Mouse (Mus musculus) forebrain, embryonic 14.5 days (tissue): ENCODE measurements around the gene Fancf. TPM values are rescaled to one million over a fixed set of nuclear protein-coding genes. Genes with fewer than 3 reads are reported as not detected.

ENCODE experiments used
- ATAC-seq: fragments of 200-750 bp; cut with Nextera tagmentation; 2 replicates; pipeline ENCODE4 v1.8.0; 2017; ENCODE audit warnings: mild to moderate bottlenecking, moderate library complexity
- DNase-seq: peaks from one replicate; pipeline ENCODE4 v3.0.0-alpha.2; 2015; ENCODE audit warnings: low spot score
- H3K27ac ChIP-seq: fragments of 300-500 bp; sonication (generic); 2 replicates; pipeline ENCODE4 v1.5.1; 2014; ENCODE audit warnings: low read depth, mild to moderate bottlenecking, control low read depth, low read length, moderate library complexity
- H3K27me3 ChIP-seq: fragments of 300-500 bp; sonication (generic); replicated peaks from 2 replicates; pipeline ENCODE4 v1.6.1; 2014; ENCODE audit warnings: low read length, control low read depth, mixed read lengths; ENCODE audit not compliant: control insufficient read depth, insufficient read depth
- H3K36me3 ChIP-seq: fragments of 300-500 bp; sonication (generic); 2 replicates; pipeline ENCODE4 v1.6.1; 2014; ENCODE audit warnings: low read length, control low read depth; ENCODE audit not compliant: control insufficient read depth, insufficient read depth
- H3K4me1 ChIP-seq: fragments of 300-500 bp; sonication (generic); 2 replicates; pipeline ENCODE4 v1.6.1; 2014; ENCODE audit warnings: antibody characterized with exemption, low read length, control low read depth; ENCODE audit not compliant: control insufficient read depth, insufficient read depth
- H3K4me2 ChIP-seq: fragments of 300-500 bp; sonication (generic); 2 replicates; pipeline ENCODE4 v1.6.1; 2014; ENCODE audit warnings: mild to moderate bottlenecking, control low read depth, low read length
- H3K4me3 ChIP-seq: fragments of 300-500 bp; sonication (generic); 2 replicates; pipeline ENCODE4 v1.5.1; 2014; ENCODE audit warnings: low read depth, low read length, control low read depth
- H3K9ac ChIP-seq: fragments of 300-500 bp; sonication (generic); 2 replicates; pipeline ENCODE4 v1.6.1; 2014; ENCODE audit warnings: mild to moderate bottlenecking, low read length, control low read depth, moderate library complexity
- H3K9me3 ChIP-seq: fragments of 300-500 bp; sonication (generic); replicated peaks from 2 replicates; pipeline ENCODE4 v1.6.1; 2016; ENCODE audit warnings: low read length, control low read depth, mixed read lengths; ENCODE audit not compliant: control insufficient read depth
- WGBS: fragments of 180-500 bp; shearing (Covaris S2); extraction: QIAGEN DNeasy Blood & Tissue Kit; methylation state at CpG from one replicate; pipeline ENCODE4 v1.1.7; 2014; 5-methylcytosine and 5-hydroxymethylcytosine counted together
- polyA plus RNA-seq: library from polyadenylated mRNA; unstranded; fragments of >200 nt; fragmentation: Nextera tagmentation; extraction: Ambion mirVana; gene quantifications from 2 replicates; pipeline ENCODE4 v1.2.1, GENCODE M21; 2014

The Fancf gene
- polyA plus RNA-seq = 6.4 and 7.3 TPM in 2 replicates

DNA sequence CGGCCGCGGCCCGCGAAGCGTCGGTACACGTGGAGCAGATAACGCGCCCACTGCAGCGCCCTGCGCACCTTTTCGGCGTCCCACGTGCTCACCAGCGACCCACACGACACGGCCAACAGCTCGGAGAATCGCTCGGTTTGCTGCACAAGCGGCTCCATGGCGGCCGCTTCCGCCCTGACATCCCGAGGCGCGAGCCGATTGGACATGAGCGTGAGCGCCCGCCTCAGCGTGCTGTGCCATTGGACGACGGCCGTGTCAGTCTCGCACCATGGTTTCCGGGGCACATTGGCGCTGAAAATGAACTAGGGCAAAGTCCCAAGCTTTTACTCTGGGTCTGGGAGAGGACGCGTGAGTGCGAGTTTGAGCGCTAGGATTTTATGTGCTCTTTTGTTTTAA is at the start of gene Fancf:
Gene Fancf, minus strand, starts transcription at position 171 of the 396 bp plus-strand sequence.
- under 1% methylated on average over 43 of the region's 43 CpGs for WGBS
- Histone ChIP-seq H3K4me2 (peak within 1 kb of the TSS; percentile 71), H3K4me3 (peak within 1 kb of the TSS; percentile 70), H3K9ac (peak within 1 kb of the TSS; percentile 83), H3K27ac (peak within 1 kb of the TSS; percentile 98), H3K27me3 (no peaks in the 10 kb centered on the region), H3K4me1 (peaks cover 16% of the 10 kb centered on the region), H3K36me3 (peaks cover 2% of the 10 kb centered on the region; the same call in 1 of the 2 replicates), H3K9me3 (no peaks in the 10 kb centered on the region)
- DNase-seq = peak; percentile 98
- ATAC-seq = peak; percentile 99

DNA sequence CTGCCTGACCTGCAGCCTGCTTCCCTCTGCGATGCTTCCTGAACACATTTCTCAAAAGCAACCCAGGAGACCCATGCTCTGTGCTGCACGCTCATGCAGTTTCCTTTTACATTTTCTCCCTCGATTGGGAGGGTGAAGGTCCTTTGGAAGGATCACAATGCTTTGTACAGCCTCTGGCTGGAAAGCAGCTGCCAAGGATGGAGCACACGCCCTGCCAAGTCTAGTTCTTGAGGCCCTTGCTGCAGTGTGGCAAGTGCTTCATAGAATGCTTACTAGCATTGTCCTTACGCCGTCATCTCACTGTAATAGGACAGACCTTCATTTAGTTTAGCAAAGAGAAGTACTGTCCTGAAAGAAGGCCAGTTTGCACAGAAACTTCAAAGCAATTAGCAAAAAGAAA is 37.0 kb upstream of the Fancf start:
- Histone ChIP-seq H3K9ac (no peak overlapping the region), H3K4me1 (no peaks in the 10 kb centered on the region), H3K27me3 (no peaks in the 10 kb centered on the region), H3K4me3 (no peak overlapping the region), H3K9me3 (no peaks in the 10 kb centered on the region), H3K4me2 (no peak overlapping the region), H3K36me3 (no peaks in the 10 kb centered on the region), H3K27ac (peak overlapping the region; percentile 39; the same call in 1 of the 2 replicates)
- peak; percentile 50 for DNase-seq
- peak; percentile 50; the same call in 1 of the 2 replicates for ATAC-seq
- 49% methylated on average over 6 of the region's 6 CpGs for WGBS

GRCm38 (mm10) chr7:51894939-51895338 is 32.9 kb upstream of the Fancf start:
- no peak for ATAC-seq
- no peak overlapping the region for H3K4me3 ChIP-seq
- H3K9ac ChIP-seq = no peak overlapping the region
- no peaks in the 10 kb centered on the region for H3K9me3 ChIP-seq
- no peak overlapping the region for H3K27ac ChIP-seq
- DNase-seq = no peak
- no peaks in the 10 kb centered on the region for H3K4me1 ChIP-seq
- WGBS = 64% methylated on average over 2 of the region's 2 CpGs
- H3K36me3 ChIP-seq = no peaks in the 10 kb centered on the region
- no peak overlapping the region for H3K4me2 ChIP-seq
- no peaks in the 10 kb centered on the region for H3K27me3 ChIP-seq

GRCm38 (mm10) chr7:51894133-51894801 is 32.2 kb upstream of the Fancf start:
- ATAC-seq (no peak), DNase-seq (no peak)
- H3K27me3 ChIP-seq = no peaks in the 10 kb centered on the region
- no peak overlapping the region for H3K4me2 ChIP-seq
- no peaks in the 10 kb centered on the region for H3K36me3 ChIP-seq
- H3K9ac ChIP-seq = no peak overlapping the region
- no peak overlapping the region for H3K27ac ChIP-seq
- WGBS = 88% methylated on average over 4 of the region's 4 CpGs
- H3K9me3 ChIP-seq = no peaks in the 10 kb centered on the region
- H3K4me3 ChIP-seq = no peak overlapping the region
- no peaks in the 10 kb centered on the region for H3K4me1 ChIP-seq

- Histone ChIP-seq H3K4me3 (no peak overlapping the region), H3K27ac (no peak overlapping the region), H3K9me3 (no peaks in the 10 kb centered on the region), H3K4me1 (no peaks in the 10 kb centered on the region), H3K36me3 (no peaks in the 10 kb centered on the region), H3K4me2 (no peak overlapping the region), H3K9ac (no peak overlapping the region), H3K27me3 (no peaks in the 10 kb centered on the region)
- ATAC-seq = no peak
- WGBS = 84% methylated on average over 4 of the region's 4 CpGs
- no peak for DNase-seq
Observed at GRCm38 (mm10) chr7:51893008-51893407, 30.9 kb upstream of the Fancf start.

DNA sequence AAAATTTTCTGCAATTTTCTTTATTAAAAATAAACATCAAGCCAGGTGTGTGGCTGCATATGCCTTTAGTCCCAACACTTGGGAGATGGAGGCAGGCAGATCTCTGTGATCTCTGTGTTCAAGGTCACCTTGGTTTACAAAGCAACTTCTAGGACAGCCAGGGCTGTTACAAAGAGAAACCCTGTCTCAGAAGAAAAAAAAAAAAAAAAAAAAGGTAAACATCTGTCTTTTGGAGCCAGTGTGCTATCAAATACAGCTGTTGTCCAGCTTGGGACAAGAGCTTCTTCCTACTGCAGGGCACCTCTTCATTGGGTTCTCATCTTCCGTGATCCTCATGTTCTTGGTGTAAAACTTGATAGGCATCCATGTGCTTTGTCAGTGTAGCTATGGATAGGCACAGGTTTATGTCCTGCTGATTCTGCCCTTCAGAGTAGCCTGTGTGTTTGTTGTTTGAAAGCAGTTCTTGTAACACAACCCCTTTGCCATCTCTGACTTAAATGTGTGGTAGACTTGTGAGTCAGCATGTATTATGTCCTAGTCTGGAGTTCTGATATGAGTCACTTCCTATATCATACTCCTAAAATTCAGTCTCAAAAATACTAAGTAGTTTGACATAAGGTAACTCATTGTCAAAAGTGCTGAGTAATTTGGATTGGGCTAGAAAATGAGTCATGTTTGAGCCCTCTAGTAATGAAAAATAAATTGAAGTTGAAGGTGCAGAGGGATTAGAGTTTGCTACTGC is 30.3 kb upstream of the Fancf start:
- H3K27me3 ChIP-seq = no peaks in the 10 kb centered on the region
- no peaks in the 10 kb centered on the region for H3K36me3 ChIP-seq
- ATAC-seq (no peak), DNase-seq (no peak)
- H3K4me3 ChIP-seq = no peak overlapping the region
- no peak overlapping the region for H3K27ac ChIP-seq
- H3K9ac ChIP-seq = no peak overlapping the region
- no peaks in the 10 kb centered on the region for H3K9me3 ChIP-seq
- no peaks in the 10 kb centered on the region for H3K4me1 ChIP-seq
- H3K4me2 ChIP-seq = no peak overlapping the region
- 96% methylated on average over 1 of the region's 1 CpGs for WGBS

DNA sequence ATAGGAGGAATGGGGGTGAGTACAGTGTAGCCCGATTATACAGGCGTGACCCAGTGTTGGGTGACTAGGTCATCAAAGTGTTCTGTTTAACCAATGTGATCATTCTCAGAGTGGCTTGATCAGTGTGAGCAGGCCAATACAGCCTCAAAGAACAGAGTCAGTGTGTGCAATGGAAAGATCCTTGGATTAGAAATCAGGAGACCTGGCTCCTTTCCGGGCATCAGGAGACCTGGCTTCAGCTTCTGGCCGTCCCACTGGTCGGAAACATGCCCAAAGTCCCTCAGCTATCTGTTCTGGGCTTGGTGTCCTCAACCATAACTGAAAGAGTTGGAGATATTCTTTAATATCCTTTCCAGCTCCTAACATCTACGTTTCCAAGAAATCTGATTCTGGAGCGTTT is 27.5 kb upstream of the Fancf start:
- H3K27me3 ChIP-seq = no peaks in the 10 kb centered on the region
- ATAC-seq (no peak), DNase-seq (no peak)
- H3K9me3 ChIP-seq = no peaks in the 10 kb centered on the region
- no peak overlapping the region for H3K4me3 ChIP-seq
- no peak overlapping the region for H3K9ac ChIP-seq
- WGBS = 92% methylated on average over 7 of the region's 7 CpGs
- no peaks in the 10 kb centered on the region for H3K4me1 ChIP-seq
- H3K27ac ChIP-seq = no peak overlapping the region
- no peaks in the 10 kb centered on the region for H3K36me3 ChIP-seq
- H3K4me2 ChIP-seq = no peak overlapping the region

GRCm38 (mm10) chr7:51887678-51888567 is 25.9 kb upstream of the Fancf start:
- H3K27ac ChIP-seq = no peak overlapping the region
- no peak for DNase-seq
- no peaks in the 10 kb centered on the region for H3K27me3 ChIP-seq
- ATAC-seq = no peak
- no peaks in the 10 kb centered on the region for H3K4me1 ChIP-seq
- WGBS = 91% methylated on average over 11 of the region's 11 CpGs
- H3K9me3 ChIP-seq = no peaks in the 10 kb centered on the region
- no peaks in the 10 kb centered on the region for H3K36me3 ChIP-seq
- no peak overlapping the region for H3K4me3 ChIP-seq
- H3K9ac ChIP-seq = no peak overlapping the region
- no peak overlapping the region for H3K4me2 ChIP-seq
